Mouse (Mus musculus) CH12.LX (cell line): ENCODE measurements around the gene Trpm3.

Experiments used
- CHD1 ChIP-seq: IDR thresholded peaks from 2 replicates; pipeline ENCODE4 v1.6.1; 2012; ENCODE audit warnings: low read depth, low read length, improper control_type of control experiment, inconsistent platforms
- E2F4 ChIP-seq: IDR thresholded peaks from 2 replicates; pipeline ENCODE4 v1.6.1; 2011; ENCODE audit warnings: low read depth, low read length, improper control_type of control experiment; ENCODE audit not compliant: insufficient replicate concordance
- MAX ChIP-seq: IDR thresholded peaks from 2 replicates; pipeline ENCODE4 v1.6.1; 2011; ENCODE audit warnings: low read length, improper control_type of control experiment
- MXI1 ChIP-seq: IDR thresholded peaks from 2 replicates; pipeline ENCODE4 v1.6.1; 2011; ENCODE audit warnings: mild to moderate bottlenecking, low read depth, low read length, improper control_type of control experiment
- POLR2A ChIP-seq: IDR thresholded peaks from 2 replicates; pipeline ENCODE4 v1.6.1; 2011; ENCODE audit warnings: low read depth, mild to moderate bottlenecking, improper control_type of control experiment, low read length
- TBP ChIP-seq: conservative IDR thresholded peaks from 2 replicates; pipeline ENCODE4 v1.6.1; 2011; ENCODE audit warnings: low read depth, low read length, improper control_type of control experiment
- USF1 ChIP-seq: IDR thresholded peaks from 2 replicates; pipeline ENCODE4 v1.6.1; 2014; ENCODE audit warnings: low read depth, mild to moderate bottlenecking, inconsistent platforms, low read length, improper control_type of control experiment
- USF2 ChIP-seq: conservative IDR thresholded peaks from 2 replicates; pipeline ENCODE4 v1.6.1; 2011; ENCODE audit warnings: low read depth, low read length, improper control_type of control experiment

- TF ChIP-seq CHD1: no peak
- no peak for TF ChIP-seq E2F4
- TF ChIP-seq USF1: no peak
- TF ChIP-seq MAX: no peak
- no peak for TF ChIP-seq MXI1
- no peak for TF ChIP-seq POLR2A
- no peak for TF ChIP-seq USF2
- no peak for TF ChIP-seq TBP
Observed at GRCm38 (mm10) chr19:23003861-23004260, 865.0 kb downstream of the Trpm3 start.
